Mouse (Mus musculus): ENCODE results near the gene Rest.

Rest gene

GRCm38 (mm10) chr5:77262105-77262504 is 3.2 kb upstream of the Rest start:
- in situ Hi-C loops (cut with MboI; ENCODE audit: low sequenced_read_pairs): no loop called here

GRCm38 (mm10) chr5:77265671-77266065 is 377 bp downstream of the Rest start:
- in situ Hi-C loops (cut with MboI; ENCODE audit: low sequenced_read_pairs): no loop called here

GRCm38 (mm10) chr5:77266066-77266885 is 985 bp downstream of the Rest start:
- in situ Hi-C loops (cut with MboI; ENCODE audit: low sequenced_read_pairs): no loop called here

GRCm38 (mm10) chr5:77266886-77267401 is 1.7 kb downstream of the Rest start:
- in situ Hi-C loops (cut with MboI; ENCODE audit: low sequenced_read_pairs): no loop called here

GRCm38 (mm10) chr5:77267441-77267840 is 2.1 kb downstream of the Rest start:
- in situ Hi-C loops (cut with MboI; ENCODE audit: low sequenced_read_pairs): no loop called here

- in situ Hi-C loops (cut with MboI; ENCODE audit: low sequenced_read_pairs): no loop called here
These were observed 2.8 kb downstream of the Rest start for GRCm38 (mm10) chr5:77267957-77268624.

- in situ Hi-C loops (cut with MboI; ENCODE audit: low sequenced_read_pairs): no loop called here
These were observed 4.1 kb downstream of the Rest start for GRCm38 (mm10) chr5:77269399-77269798.

- in situ Hi-C loops (cut with MboI; ENCODE audit: low sequenced_read_pairs): no loop called here
These were observed 7.9 kb downstream of the Rest start for GRCm38 (mm10) chr5:77273151-77273550.

- in situ Hi-C loops (cut with MboI; ENCODE audit: low sequenced_read_pairs): no loop called here
These were observed 10.7 kb downstream of the Rest start for GRCm38 (mm10) chr5:77275950-77276349.

GRCm38 (mm10) chr5:77277204-77277603 is 11.9 kb downstream of the Rest start:
- in situ Hi-C loops (cut with MboI; ENCODE audit: low sequenced_read_pairs): no loop called here

GRCm38 (mm10) chr5:77281518-77282174 is 16.4 kb downstream of the Rest start:
- in situ Hi-C loops (cut with MboI; ENCODE audit: low sequenced_read_pairs): no loop called here

- in situ Hi-C loops (cut with MboI; ENCODE audit: low sequenced_read_pairs): no loop called here
These were observed 17.0 kb downstream of the Rest start for GRCm38 (mm10) chr5:77282242-77282641.

- in situ Hi-C loops (cut with MboI; ENCODE audit: low sequenced_read_pairs): no loop called here
These were observed 20.4 kb downstream of the Rest start for GRCm38 (mm10) chr5:77285685-77286084.

- in situ Hi-C loops (cut with MboI; ENCODE audit: low sequenced_read_pairs): no loop called here
These were observed 21.6 kb downstream of the Rest start for GRCm38 (mm10) chr5:77286904-77287303.

- in situ Hi-C loops (cut with MboI; ENCODE audit: low sequenced_read_pairs): no loop called here
These were observed 22.6 kb downstream of the Rest start for GRCm38 (mm10) chr5:77287901-77288300.

GRCm38 (mm10) chr5:77289686-77290085 is 24.4 kb downstream of the Rest start:
- in situ Hi-C loops (cut with MboI; ENCODE audit: low sequenced_read_pairs): no loop called here

- in situ Hi-C loops (cut with MboI; ENCODE audit: low sequenced_read_pairs): no loop called here
These were observed 25.3 kb downstream of the Rest start for GRCm38 (mm10) chr5:77290606-77291005.

- in situ Hi-C loops (cut with MboI; ENCODE audit: low sequenced_read_pairs): no loop called here
These were observed 27.7 kb downstream of the Rest start for GRCm38 (mm10) chr5:77292803-77293522.

- in situ Hi-C loops (cut with MboI; ENCODE audit: low sequenced_read_pairs): no loop called here
These were observed 34.2 kb downstream of the Rest start for GRCm38 (mm10) chr5:77299486-77299885.

GRCm38 (mm10) chr5:77301296-77301903 is 36.1 kb downstream of the Rest start:
- in situ Hi-C loops (cut with MboI; ENCODE audit: low sequenced_read_pairs): no loop called here
